Mouse (Mus musculus) heart, adult 10 weeks (tissue): Measurements from ENCODE around the gene Tlr7. TPM values are rescaled to one million over a fixed set of nuclear protein-coding genes. Genes with fewer than 3 reads are reported as not detected.

Source experiments
- polyA plus RNA-seq: library from polyadenylated mRNA; stranded (reverse); fragments of 350-450 nt; fragmentation: Illumina TruSeq; extraction: RNeasy Lipid Tissue Mini Kit (QIAGEN cat#74804); gene quantifications from one replicate; pipeline ENCODE4 v1.2.3, GENCODE M21; 2014; ENCODE audit warnings: low read depth, low replicate concordance

Gene Tlr7
- polyA plus RNA-seq = 1.9 TPM

DNA sequence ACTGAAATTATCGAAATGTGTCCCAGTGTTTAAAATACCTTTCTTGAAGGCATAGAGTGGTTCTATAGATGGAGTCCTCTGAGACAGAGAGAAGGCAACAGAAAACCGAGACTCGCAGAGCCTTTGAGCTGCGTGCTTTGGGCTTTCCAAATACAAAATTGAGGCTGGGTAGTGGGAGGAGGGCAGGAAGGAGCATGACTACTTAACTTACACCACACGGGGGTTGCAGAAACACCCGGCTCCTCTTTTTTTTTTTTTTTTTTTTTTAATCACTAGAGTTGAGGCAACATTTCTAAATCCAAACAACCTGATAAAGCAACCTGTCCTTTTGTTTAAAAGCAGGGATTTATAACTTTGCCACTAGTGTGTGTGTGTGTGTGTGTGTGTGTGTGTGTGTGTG is at the start of gene Tlr7:
Gene Tlr7, minus strand, starts transcription at position 160 of the 400 bp plus-strand sequence.

DNA sequence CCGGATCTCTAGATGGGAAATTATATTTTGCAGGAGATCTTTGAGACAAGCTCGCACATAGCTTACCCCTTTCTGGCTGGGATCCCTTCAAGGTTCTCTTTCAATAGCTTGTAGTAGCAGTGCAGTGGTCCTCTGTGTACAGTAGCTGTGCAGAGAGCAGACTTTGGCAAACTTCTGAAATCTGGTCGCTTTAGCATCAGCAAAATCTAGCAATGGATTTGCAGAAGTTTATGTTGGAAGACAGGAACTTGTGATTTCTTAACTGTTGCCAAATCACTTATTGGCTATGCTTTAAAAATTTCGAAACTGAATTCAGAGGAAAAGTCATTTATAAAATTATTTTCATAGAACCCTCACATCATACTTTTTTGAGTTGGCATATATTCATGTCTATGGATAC is 66.3 kb downstream of the Tlr7 start, which contains the start of gene Tlr8:
Gene Tlr8, minus strand, starts transcription at position 244 of the 400 bp plus-strand sequence.

Other genes starting within 250 kb of the Tlr7 start
- 718 TPM for gene Tmsb4x, start 121.2 kb downstream of the Tlr7 start, polyA plus RNA-seq
- gene Tlr8, start 66.2 kb downstream of the Tlr7 start, polyA plus RNA-seq = 0.71 TPM
- 12.9 TPM for gene Prps2, start 52.2 kb upstream of the Tlr7 start, polyA plus RNA-seq